Mouse (Mus musculus) MEL (cell line): Measurements from ENCODE around the gene Strada.

Experiments used
- EP300 ChIP-seq, 2 experiments: IDR thresholded peaks; 2 replicates each; pipeline ENCODE4 v1.6.1; 2011; ENCODE audit warnings: improper control_type of control experiment in 2 of 2, low read length in 2 of 2, low read depth in 1 of 2, mild to moderate bottlenecking in 1 of 2
- GATA1 ChIP-seq: IDR thresholded peaks from 2 replicates; pipeline ENCODE4 v1.6.1; 2011; ENCODE audit warnings: low read depth, low read length, improper control_type of control experiment
- KAT2A ChIP-seq: conservative IDR thresholded peaks from 2 replicates; pipeline ENCODE4 v1.6.1; 2012; ENCODE audit warnings: low read depth, low read length, improper control_type of control experiment, inconsistent platforms
- MAX ChIP-seq: IDR thresholded peaks from 2 replicates; pipeline ENCODE4 v1.6.1; 2011; ENCODE audit warnings: low read length, improper control_type of control experiment
- MXI1 ChIP-seq: IDR thresholded peaks from 2 replicates; pipeline ENCODE4 v1.6.1; 2011; ENCODE audit warnings: mild to moderate bottlenecking, low read depth, low read length, improper control_type of control experiment
- MYC ChIP-seq: IDR thresholded peaks from 2 replicates; pipeline ENCODE4 v1.6.1; 2011; ENCODE audit warnings: low read depth, mild to moderate bottlenecking, low read length, improper control_type of control experiment, moderate library complexity
- POLR2A ChIP-seq, 2 experiments: IDR thresholded peaks; 2 replicates each; pipeline ENCODE4 v1.6.1; 2011 to 2012; ENCODE audit warnings: low read length in 2 of 2, mild to moderate bottlenecking in 2 of 2, control low read depth in 1 of 2, improper control_type of control experiment in 1 of 2, low read depth in 1 of 2, moderate library complexity in 1 of 2; ENCODE audit not compliant: control insufficient read depth in 1 of 2, insufficient read depth in 1 of 2, poor library complexity in 1 of 2
- SIN3A ChIP-seq: IDR thresholded peaks from 2 replicates; pipeline ENCODE4 v1.6.1; 2012; ENCODE audit warnings: low read length, improper control_type of control experiment, inconsistent platforms
- USF1 ChIP-seq: IDR thresholded peaks from 2 replicates; pipeline ENCODE4 v1.6.1; 2014; ENCODE audit warnings: low read depth, mild to moderate bottlenecking, inconsistent platforms, low read length, improper control_type of control experiment, moderate library complexity

GRCm38 (mm10) chr11:106124784-106125183 is 77.2 kb downstream of the Strada start:
- no peak for TF ChIP-seq GATA1
- TF ChIP-seq KAT2A: no peak
- no peak for TF ChIP-seq MXI1
- no peak for TF ChIP-seq USF1
- no peak for TF ChIP-seq MYC
- TF ChIP-seq POLR2A (IDR thresholded peaks at IDR 0.05; ENCODE audit: control insufficient read depth in 1 of 2, insufficient read depth in 1 of 2, low read depth in 1 of 2, low read length in 2 of 2, poor library complexity in 1 of 2): no peak
- no peak for TF ChIP-seq EP300 (IDR thresholded peaks at IDR 0.05; ENCODE audit: low read depth in 1 of 2, low read length in 2 of 2)
- TF ChIP-seq SIN3A: no peak
- TF ChIP-seq MAX: no peak
